Mouse (Mus musculus) thymus, adult 2 months (tissue): ENCODE data around the gene Fpgs.

Experiments
- CTCF ChIP-seq: fragments of 200-500 bp; IDR thresholded peaks from 2 replicates; pipeline ENCODE4 v1.5.1; 2012; ENCODE audit warnings: mild to moderate bottlenecking, control low read depth, low read length, moderate library complexity, borderline replicate concordance; ENCODE audit not compliant: control insufficient read depth, poor library complexity, insufficient read depth; ENCODE audit errors: extremely low read depth
- POLR2A ChIP-seq: fragments of 200-500 bp; IDR thresholded peaks from 2 replicates; pipeline ENCODE4 v1.6.1; 2012; ENCODE audit warnings: mild to moderate bottlenecking, low read length, control low read depth, moderate library complexity; ENCODE audit not compliant: control insufficient read depth, poor library complexity, insufficient read depth; ENCODE audit errors: extremely low read depth

DNA sequence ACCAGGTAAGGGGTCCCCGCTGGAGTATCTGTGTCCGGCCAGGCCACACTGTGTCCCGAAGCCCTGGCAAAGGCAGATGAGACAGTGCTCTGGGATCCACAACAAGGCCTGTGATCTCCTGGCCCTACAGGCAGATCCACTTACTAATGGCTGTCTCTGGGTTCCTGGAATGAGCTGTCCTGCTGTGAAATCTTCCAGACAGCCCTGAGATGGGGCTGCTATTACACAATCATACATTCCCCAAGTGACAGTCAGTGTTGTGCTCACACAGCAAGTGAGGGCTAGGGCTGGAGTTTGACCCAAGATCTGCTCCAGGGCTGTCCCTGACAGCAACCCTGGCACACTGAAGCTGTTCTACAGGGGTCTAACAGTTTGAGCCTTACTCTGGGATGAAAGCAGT lies 18.1 kb downstream of the Fpgs start:
- TF ChIP-seq POLR2A = no peak
- TF ChIP-seq CTCF = no peak
